Mouse (Mus musculus) gastrocnemius, postnatal 36 days (tissue): ENCODE data around the gene Foxi3. TPM values are rescaled to one million over a fixed set of nuclear protein-coding genes. Genes with fewer than 3 reads are reported as not detected.

Source experiments
- DNase-seq, 2 experiments: peaks; one replicate each; pipeline ENCODE4 v3.0.0; 2022
- intact Hi-C: fragments of 180-260 bp; cut with DNase I; formaldehyde crosslinking; loops from one replicate; pipeline ENCODE4 v1.15.1; 2025
- total RNA-seq, 2 experiments: library from RNA; stranded (reverse); gene quantifications; 2 replicates each; pipeline ENCODE4 v1.2.3; 2021

Gene Foxi3
- total RNA-seq, 2 experiments from 2014 or later = not detected

GRCm38 (mm10) chr6:70981036-70981435 is 24.7 kb downstream of the Foxi3 start:
- intact Hi-C loops = no loop called here
- no peak for DNase-seq

GRCm38 (mm10) chr6:70982416-70982815 is 26.1 kb downstream of the Foxi3 start:
- DNase-seq = no peak
- intact Hi-C loops = no loop called here

- DNase-seq = no peak
- intact Hi-C loops = no loop called here
Measured at GRCm38 (mm10) chr6:70986683-70987082, 30.4 kb downstream of the Foxi3 start.

DNA sequence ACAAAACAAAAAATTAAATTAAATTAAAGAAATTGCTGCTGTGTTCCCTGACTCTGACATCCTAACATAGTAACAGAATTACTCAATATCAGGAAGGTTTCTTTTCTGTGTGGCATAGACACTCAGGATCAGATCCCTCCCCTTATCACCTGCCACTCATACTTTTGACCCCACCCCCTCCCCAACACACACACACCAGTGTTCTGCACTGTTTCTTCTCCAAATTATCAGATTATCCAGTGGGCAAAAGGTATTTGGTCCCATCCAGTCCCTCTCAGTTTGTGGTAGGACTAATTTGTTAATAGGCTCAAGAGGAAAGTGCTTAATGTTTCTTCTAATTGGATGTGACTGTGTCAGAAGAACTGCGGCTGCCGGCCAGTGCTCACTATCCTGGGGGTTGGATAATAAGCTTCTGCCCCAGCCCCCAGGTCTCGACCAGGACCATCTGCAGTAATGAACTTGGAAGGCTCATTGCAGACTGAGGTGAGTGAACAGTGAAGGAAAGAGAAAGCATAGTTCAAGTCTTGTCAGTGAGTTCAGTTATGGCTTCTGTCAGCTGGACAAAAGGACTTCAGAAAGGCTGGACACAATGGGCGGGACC is 39.9 kb downstream of the Foxi3 start:
- DNase-seq = no peak
- intact Hi-C loops = no loop called here

- intact Hi-C loops = no loop called here
- no peak for DNase-seq
Measured at GRCm38 (mm10) chr6:71002656-71003055, 46.3 kb downstream of the Foxi3 start.

- intact Hi-C loops = no loop called here
- no peak for DNase-seq
Measured at GRCm38 (mm10) chr6:71004161-71004560, 47.8 kb downstream of the Foxi3 start.

Other genes starting within 250 kb of the Foxi3 start
- gene Rpia, start 164.3 kb upstream of the Foxi3 start, total RNA-seq = 10 to 100 TPM; 12.1 to 16.3 TPM
- gene Eif2ak3, start 112.0 kb upstream of the Foxi3 start, total RNA-seq = 1 to 10 TPM; 3.8 to 4.0 TPM
- gene Tex37, start 37.6 kb upstream of the Foxi3 start, total RNA-seq = not detected
- 1 to 10 TPM; 6.0 to 6.8 TPM for gene Thnsl2, start 187.9 kb downstream of the Foxi3 start, total RNA-seq
- gene Fabp1, start 243.3 kb downstream of the Foxi3 start, total RNA-seq = not detected